In the genomic region with DNA sequence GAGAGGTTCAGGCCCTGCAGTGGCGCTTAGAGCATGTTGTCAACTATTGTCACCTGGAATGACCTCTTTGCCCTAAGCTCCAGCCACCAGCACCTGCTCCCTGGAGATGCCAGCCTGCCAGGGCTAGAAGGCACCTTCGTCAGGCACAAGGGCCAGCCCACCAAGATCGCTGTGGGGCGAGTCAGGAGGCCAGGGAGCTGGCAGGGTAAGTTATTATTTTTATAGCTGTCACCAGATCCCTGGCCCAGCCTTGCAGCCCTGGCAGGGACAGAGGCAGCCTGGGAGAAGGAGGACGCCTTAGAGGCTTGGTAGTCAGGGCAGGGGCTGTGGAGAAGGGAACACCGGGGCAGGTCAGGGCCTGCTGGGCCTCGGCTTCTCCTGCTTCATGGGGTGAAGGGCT, we compare ENCODE assay signal across 13 mouse cellular contexts. TPM values are rescaled to one million over a fixed set of nuclear protein-coding genes. Genes with fewer than 3 reads are reported as not detected.
DNase-seq lines count a peak whose midpoint lies in the region; ATAC-seq and TF ChIP-seq lines count a peak whose summit lies in the region.
"Had no signal": no experiment of that assay in that cellular context is flagged by ENCODE, and none has a peak within 500 bp of the region (broad histone marks: within the 10 kb centered on the region; RNA-seq: fewer than 3 reads in every experiment).

No protein-coding gene starts in this region.

- H3K79me2 ChIP-seq in heart, adult 2 months (replicated peaks; ENCODE audit: control insufficient read depth, insufficient read depth, low read length), result no peaks in the 10 kb centered on the region

- H3K9me3 ChIP-seq in heart, embryonic 12.5 days (replicated peaks), result 0 out of 2 replicates have a peak, but pooled peaks cover 4% of the 10 kb centered on the region
- H3K9me3 ChIP-seq in midbrain, embryonic 10.5 days (replicated peaks), result peaks cover 6% of the 10 kb centered on the region
- H3K9me3 ChIP-seq in midbrain, embryonic 13.5 days, result no peaks in the 10 kb centered on the region
- no peaks in the 10 kb centered on the region for H3K9me3 ChIP-seq in forebrain, embryonic 14.5 days (replicated peaks; ENCODE audit: control insufficient read depth, low read length)

- H3K4me2 ChIP-seq in heart, embryonic 12.5 days, result no peak overlapping the region
- no peak overlapping the region for H3K4me2 ChIP-seq in midbrain, embryonic 13.5 days (replicated peaks)
- no peak overlapping the region for H3K4me2 ChIP-seq in forebrain, embryonic 14.5 days (ENCODE audit: low read length)

- no peak for ATAC-seq in heart, embryonic 12.5 days (ENCODE audit: insufficient number of reproducible peaks, low FRiP score)
- no peak for ATAC-seq in midbrain, embryonic 13.5 days
- ATAC-seq in granulocyte monocyte progenitor cell, adult 5-6 weeks (replicated peaks; ENCODE audit: poor library complexity, severe bottlenecking), result no peak
- ATAC-seq in forebrain, embryonic 14.5 days, result no peak
- ATAC-seq: CD4-positive, CD25-positive, alpha-beta regulatory T cell, adult 4 months had no signal

- no peak for TF ChIP-seq CTCF in heart, adult 2 months (IDR thresholded peaks at IDR 0.05)

- peak; percentile 61 to 81 for DNase-seq in heart, adult 2 months
- no peak for DNase-seq in midbrain, embryonic 10.5 days (ENCODE audit: low spot score)
- peak; percentile 69 to 78 for DNase-seq in heart, postnatal 10 days
- no peak for DNase-seq in right cerebral cortex, adult 18-20 months
- no peak for DNase-seq in forebrain, embryonic 14.5 days (ENCODE audit: low spot score)
- DNase-seq: cerebellum, postnatal 25 days; thymus, postnatal 25 days had no signal

- H3K27me3 ChIP-seq in heart, adult 2 months (ENCODE audit: control insufficient read depth, insufficient read depth, low read length), result no peaks in the 10 kb centered on the region
- H3K27me3 ChIP-seq in heart, embryonic 12.5 days (replicated peaks), result no peaks in the 10 kb centered on the region
- H3K27me3 ChIP-seq in midbrain, embryonic 10.5 days (ENCODE audit: low read depth, poor library complexity, severe bottlenecking), result peaks cover 20% of the 10 kb centered on the region
- peaks cover 18% of the 10 kb centered on the region for H3K27me3 ChIP-seq in midbrain, embryonic 13.5 days
- H3K27me3 ChIP-seq in forebrain, embryonic 14.5 days (replicated peaks; ENCODE audit: control insufficient read depth, insufficient read depth, low read length), result 0 out of 2 replicates have a peak, but pooled peaks cover 3% of the 10 kb centered on the region

- peak overlapping the region; percentile 37 for H3K9ac ChIP-seq in heart, adult 2 months (ENCODE audit: low read depth, low read length)
- H3K9ac ChIP-seq in heart, embryonic 12.5 days, result no peak overlapping the region
- no peak overlapping the region for H3K9ac ChIP-seq in midbrain, embryonic 13.5 days (replicated peaks)
- no peak overlapping the region for H3K9ac ChIP-seq in forebrain, embryonic 14.5 days (ENCODE audit: low read length)
- H3K9ac ChIP-seq: liver, embryonic 14.5 days had no signal

- intact Hi-C loops in heart, adult 2 months (cut with DNase I), result no loop called here
- intact Hi-C loops in heart, postnatal 10 days (cut with DNase I), result no loop called here

- no peak; the same call in 1 of the 2 replicates for TF ChIP-seq POLR2A in heart, adult 2 months (IDR thresholded peaks at IDR 0.05; ENCODE audit: insufficient read depth, low read depth, low read length)

- no peak overlapping the region for H3K4me3 ChIP-seq in heart, adult 2 months
- no peak overlapping the region for H3K4me3 ChIP-seq in heart, embryonic 12.5 days
- H3K4me3 ChIP-seq in midbrain, embryonic 10.5 days, result no peak overlapping the region
- no peak overlapping the region for H3K4me3 ChIP-seq in midbrain, embryonic 13.5 days (replicated peaks)
- H3K4me3 ChIP-seq in forebrain, embryonic 14.5 days (ENCODE audit: low read depth, low read length), result no peak overlapping the region

- peak overlapping the region; percentile 74 for H3K27ac ChIP-seq in heart, adult 2 months
- no peak overlapping the region for H3K27ac ChIP-seq in heart, embryonic 12.5 days (ENCODE audit: poor library complexity, severe bottlenecking)
- peak overlapping the region; percentile 28; the same call in 1 of the 2 replicates for H3K27ac ChIP-seq in midbrain, embryonic 10.5 days (replicated peaks)
- H3K27ac ChIP-seq in midbrain, embryonic 13.5 days, result no peak overlapping the region
- H3K27ac ChIP-seq in forebrain, embryonic 14.5 days (ENCODE audit: low read depth, low read length), result no peak overlapping the region
- H3K27ac ChIP-seq: liver, embryonic 14.5 days had no signal

- peak; percentile 73; the same call in 1 of the 2 replicates for TF ChIP-seq EP300 in heart, adult 2 months (IDR thresholded peaks at IDR 0.05; ENCODE audit: insufficient read depth, low read depth, low read length)

- 67% methylated on average over 7 of the region's 7 CpGs for WGBS in heart, adult 2 months
- WGBS in heart, embryonic 12.5 days, result 71% methylated on average over 7 of the region's 7 CpGs
- 89% methylated on average over 7 of the region's 7 CpGs for WGBS in midbrain, embryonic 10.5 days
- 88% methylated on average over 7 of the region's 7 CpGs for WGBS in midbrain, embryonic 13.5 days
- 86% methylated on average over 7 of the region's 7 CpGs for WGBS in forebrain, embryonic 14.5 days

- peaks cover 16% of the 10 kb centered on the region for H3K4me1 ChIP-seq in heart, adult 2 months (ENCODE audit: control insufficient read depth, insufficient read depth, low read length)
- peaks cover 39% of the 10 kb centered on the region for H3K4me1 ChIP-seq in heart, embryonic 12.5 days (replicated peaks)
- H3K4me1 ChIP-seq in midbrain, embryonic 10.5 days, result no peaks in the 10 kb centered on the region
- no peaks in the 10 kb centered on the region for H3K4me1 ChIP-seq in midbrain, embryonic 13.5 days (replicated peaks)
- no peaks in the 10 kb centered on the region for H3K4me1 ChIP-seq in forebrain, embryonic 14.5 days (ENCODE audit: control insufficient read depth, insufficient read depth, low read length)

- H3K36me3 ChIP-seq in heart, adult 2 months (ENCODE audit: control insufficient read depth, insufficient read depth, low read length), result no peaks in the 10 kb centered on the region
- H3K36me3 ChIP-seq in heart, embryonic 12.5 days, result 0 out of 2 replicates have a peak, but pooled peaks cover 3% of the 10 kb centered on the region
- H3K36me3 ChIP-seq in midbrain, embryonic 10.5 days, result no peaks in the 10 kb centered on the region
- H3K36me3 ChIP-seq in midbrain, embryonic 13.5 days, result no peaks in the 10 kb centered on the region
- no peaks in the 10 kb centered on the region for H3K36me3 ChIP-seq in forebrain, embryonic 14.5 days (ENCODE audit: control insufficient read depth, insufficient read depth, low read length)

RNA-seq across cellular contexts. Expression of a gene that starts 6.5 kb away (rescaled TPM):
- 10 to 100 TPM; 23.0 to 26.4 TPM for total RNA-seq in heart, adult 2 months (2021)
- polyA plus RNA-seq in heart, adult 2 months (2012; rRNA removed), result 53.2 and 58.4 TPM in 2 replicates
- 46.6 and 48.3 TPM in 2 replicates for polyA plus RNA-seq in heart, embryonic 12.5 days (2016; fragmentation: Nextera tagmentation; extraction: Ambion mirVana)
- 35.7 and 35.8 TPM in 2 replicates for polyA plus RNA-seq in midbrain, embryonic 10.5 days (2016; fragmentation: Nextera tagmentation; extraction: Ambion mirVana)
- polyA plus RNA-seq in midbrain, embryonic 13.5 days (2015; fragmentation: Nextera tagmentation; extraction: Ambion mirVana), result 27.1 and 28.0 TPM in 2 replicates
- total RNA-seq in heart, postnatal 10 days (2021), result 10 to 100 TPM; 37.9 to 40.5 TPM
- 24.7 and 28.9 TPM in 2 replicates for total RNA-seq in granulocyte monocyte progenitor cell, adult 5-6 weeks (2014; fragmentation: Nextera tagmentation)
- total RNA-seq in granulocyte monocyte progenitor cell, adult 5-6 weeks (2017), result 13.4 and 13.6 TPM in 2 replicates
- 21.3 and 24.8 TPM in 2 replicates for polyA plus RNA-seq in forebrain, embryonic 14.5 days (2014; fragmentation: Nextera tagmentation; extraction: Ambion mirVana)

RNA-seq across cellular contexts. Expression of a gene that starts 7.4 kb away (rescaled TPM):
- total RNA-seq in heart, adult 2 months (2021), result 100 to 1,000 TPM in 1 of 2 experiments, 10 to 100 TPM in 1; 88.1 to 133 TPM
- polyA plus RNA-seq in heart, adult 2 months (2012; rRNA removed), result 30.3 and 77.8 TPM in 2 replicates
- 14.2 and 16.8 TPM in 2 replicates for polyA plus RNA-seq in heart, embryonic 12.5 days (2016; fragmentation: Nextera tagmentation; extraction: Ambion mirVana)
- 0.30 and 0.48 TPM in 2 replicates for polyA plus RNA-seq in midbrain, embryonic 10.5 days (2016; fragmentation: Nextera tagmentation; extraction: Ambion mirVana)
- 0.20 TPM in 1 of 2 replicates, not detected in the other for polyA plus RNA-seq in midbrain, embryonic 13.5 days (2015; fragmentation: Nextera tagmentation; extraction: Ambion mirVana)
- total RNA-seq in heart, postnatal 10 days (2021), result 100 to 1,000 TPM in 1 of 2 experiments, 10 to 100 TPM in 1; 31.0 to 100 TPM
- total RNA-seq in granulocyte monocyte progenitor cell, adult 5-6 weeks (2014; fragmentation: Nextera tagmentation), result 11.8 and 15.7 TPM in 2 replicates
- 17.8 and 27.5 TPM in 2 replicates for total RNA-seq in granulocyte monocyte progenitor cell, adult 5-6 weeks (2017)
- polyA plus RNA-seq in forebrain, embryonic 14.5 days (2014; fragmentation: Nextera tagmentation; extraction: Ambion mirVana), result 0.11 and 0.38 TPM in 2 replicates

RNA-seq across cellular contexts. Expression of a gene that starts 34.8 kb away (rescaled TPM):
- total RNA-seq in heart, adult 2 months (2021), result 10 to 100 TPM; 15.6 to 21.0 TPM
- polyA plus RNA-seq in heart, adult 2 months (2012; rRNA removed), result 9.7 and 16.5 TPM in 2 replicates
- polyA plus RNA-seq in heart, embryonic 12.5 days (2016; fragmentation: Nextera tagmentation; extraction: Ambion mirVana), result 10.4 and 11.5 TPM in 2 replicates
- polyA plus RNA-seq in midbrain, embryonic 10.5 days (2016; fragmentation: Nextera tagmentation; extraction: Ambion mirVana), result 2.4 and 3.6 TPM in 2 replicates
- 9.8 and 11.2 TPM in 2 replicates for polyA plus RNA-seq in midbrain, embryonic 13.5 days (2015; fragmentation: Nextera tagmentation; extraction: Ambion mirVana)
- 10 to 100 TPM; 21.6 to 23.2 TPM for total RNA-seq in heart, postnatal 10 days (2021)
- 4.6 and 11.6 TPM in 2 replicates for total RNA-seq in granulocyte monocyte progenitor cell, adult 5-6 weeks (2014; fragmentation: Nextera tagmentation)
- not detected in 2 replicates for total RNA-seq in granulocyte monocyte progenitor cell, adult 5-6 weeks (2017)
- 5.4 and 6.8 TPM in 2 replicates for polyA plus RNA-seq in forebrain, embryonic 14.5 days (2014; fragmentation: Nextera tagmentation; extraction: Ambion mirVana)
- total RNA-seq: megakaryocyte progenitor cell, adult 5-6 weeks had no signal
- polyA plus RNA-seq: CD4-positive, CD25-positive, alpha-beta regulatory T cell, adult 4 months had no signal

Comparison
In these comparisons a context has a peak if more than half of its experiments do, and no peak if none do; other contexts are left out.
1. H3K27ac ChIP-seq: peak in heart, adult 2 months (single experiment) and midbrain, embryonic 10.5 days (single experiment); none in heart, embryonic 12.5 days (single experiment), midbrain, embryonic 13.5 days (single experiment) and forebrain, embryonic 14.5 days (single experiment).
2. DNase-seq: peak in heart, adult 2 months (2 of 2) and heart, postnatal 10 days (2 of 2); none in midbrain, embryonic 10.5 days (single experiment), right cerebral cortex, adult 18-20 months (single experiment) and forebrain, embryonic 14.5 days (single experiment).
3. RNA of a gene that starts 7.4 kb away (polyA plus RNA-seq): 30.3 to 77.8 TPM in heart, adult 2 months and 14.2 to 16.8 TPM in heart, embryonic 12.5 days; 0.30 to 0.48 TPM in midbrain, embryonic 10.5 days, 0.20 TPM in midbrain, embryonic 13.5 days and 0.11 to 0.38 TPM in forebrain, embryonic 14.5 days; every median in the first group is over 10 times any median in the second.